Mouse (Mus musculus) forebrain, embryonic 12.5 days (tissue): ENCODE data around the gene Actn3. TPM values are rescaled to one million over a fixed set of nuclear protein-coding genes. Genes with fewer than 3 reads are reported as not detected.

Source experiments
- ATAC-seq: fragments of 200-750 bp; cut with Nextera tagmentation; 2 replicates; pipeline ENCODE4 v1.8.0; 2017; ENCODE audit warnings: moderate TSS enrichment; ENCODE audit not compliant: low FRiP score
- H3K27ac ChIP-seq: fragments of 300-500 bp; sonication (generic); 2 replicates; pipeline ENCODE4 v1.5.1; 2016; ENCODE audit warnings: mild to moderate bottlenecking
- H3K27me3 ChIP-seq: fragments of 300-500 bp; sonication (generic); 2 replicates; pipeline ENCODE4 v1.6.1; 2016; ENCODE audit warnings: mild to moderate bottlenecking
- H3K36me3 ChIP-seq: fragments of 300-500 bp; sonication (generic); replicated peaks from 2 replicates; pipeline ENCODE4 v1.6.1; 2016; ENCODE audit warnings: mild to moderate bottlenecking
- H3K4me1 ChIP-seq: fragments of 300-500 bp; sonication (generic); 2 replicates; pipeline ENCODE4 v1.6.1; 2016
- H3K4me2 ChIP-seq: fragments of 300-500 bp; sonication (generic); 2 replicates; pipeline ENCODE4 v1.6.1; 2016; ENCODE audit warnings: mild to moderate bottlenecking, moderate library complexity
- H3K4me3 ChIP-seq: fragments of 300-500 bp; sonication (generic); replicated peaks from 2 replicates; pipeline ENCODE4 v1.5.1; 2016; ENCODE audit warnings: mild to moderate bottlenecking
- H3K9ac ChIP-seq: fragments of 300-500 bp; sonication (generic); 2 replicates; pipeline ENCODE4 v1.6.1; 2016; ENCODE audit warnings: mild to moderate bottlenecking
- H3K9me3 ChIP-seq: fragments of 300-500 bp; sonication (generic); 2 replicates; pipeline ENCODE4 v1.6.1; 2016
- WGBS: fragments of 180-500 bp; shearing (Covaris S2); methylation state at CpG from one replicate; pipeline ENCODE4 v1.1.7; 2016; 5-methylcytosine and 5-hydroxymethylcytosine counted together
- polyA plus RNA-seq: library from polyadenylated mRNA; unstranded; fragments of >200 nt; fragmentation: Nextera tagmentation; extraction: Ambion mirVana; gene quantifications from 2 replicates; pipeline ENCODE4 v1.2.1, GENCODE M21; 2016

Actn3 gene
- polyA plus RNA-seq, 1 experiment from 2014 or later, result 1.3 TPM

DNA sequence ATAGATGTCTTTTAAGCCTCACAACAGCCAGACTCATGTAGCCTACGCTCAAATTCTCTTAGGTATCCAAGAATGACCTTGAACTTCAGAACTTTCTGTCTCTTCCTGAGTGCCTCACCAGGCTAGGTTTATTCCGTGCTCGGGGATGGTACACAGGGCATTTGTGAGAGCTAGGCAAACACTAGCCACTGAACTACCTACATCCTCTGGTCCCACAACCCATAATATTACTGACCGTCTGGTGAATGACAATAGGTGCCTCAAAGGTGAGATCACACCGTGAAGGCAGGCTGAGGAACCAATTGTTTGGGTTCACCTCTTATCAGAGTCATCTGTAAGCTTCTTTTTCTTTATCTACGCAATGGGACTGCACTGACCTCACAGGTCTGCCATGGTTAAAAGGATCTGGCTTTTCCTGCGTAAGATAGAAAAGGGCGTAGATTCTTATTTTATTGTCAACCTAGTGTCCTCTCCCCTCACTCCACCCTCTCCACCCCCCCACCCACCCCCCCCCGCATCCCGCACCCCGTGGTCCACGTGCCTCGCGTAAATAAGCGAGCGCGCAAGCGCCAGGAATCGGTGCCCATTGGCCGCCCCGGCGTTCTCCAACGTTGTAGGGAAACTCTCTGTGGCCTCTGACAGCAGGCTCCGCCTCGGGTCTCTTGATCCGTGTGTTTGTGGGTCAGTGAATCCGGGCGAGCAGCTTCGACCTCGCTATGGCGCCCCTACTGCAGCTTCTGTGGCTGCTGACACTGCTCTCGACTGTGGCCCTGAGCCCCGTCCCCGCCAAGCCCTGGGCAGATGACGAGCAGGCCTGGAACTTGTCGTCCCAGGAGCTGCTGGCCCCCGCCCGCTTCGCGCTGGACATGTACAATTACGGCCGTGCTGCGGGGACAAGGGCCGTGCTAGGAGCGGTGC, 22.9 kb downstream of the Actn3 start, which contains the start of gene Ctsf:
Gene Ctsf (plus strand): TSS at position 579 of the 918 bp plus-strand sequence.
- Histone ChIP-seq H3K4me1 (peaks cover 15% of the 10 kb centered on the region), H3K4me3 (peak within 1 kb of the TSS; percentile 59), H3K27ac (peak within 1 kb of the TSS; percentile 51; the same call in 1 of the 2 replicates), H3K9ac (peak within 1 kb of the TSS; percentile 65), H3K4me2 (peak within 1 kb of the TSS; percentile 99), H3K9me3 (no peaks in the 10 kb centered on the region), H3K36me3 (no peaks in the 10 kb centered on the region), H3K27me3 (peaks cover 12% of the 10 kb centered on the region; the same call in 1 of the 2 replicates)
- WGBS, result 4% methylated on average over 45 of the region's 45 CpGs
- ATAC-seq, result peak; percentile 89

DNA sequence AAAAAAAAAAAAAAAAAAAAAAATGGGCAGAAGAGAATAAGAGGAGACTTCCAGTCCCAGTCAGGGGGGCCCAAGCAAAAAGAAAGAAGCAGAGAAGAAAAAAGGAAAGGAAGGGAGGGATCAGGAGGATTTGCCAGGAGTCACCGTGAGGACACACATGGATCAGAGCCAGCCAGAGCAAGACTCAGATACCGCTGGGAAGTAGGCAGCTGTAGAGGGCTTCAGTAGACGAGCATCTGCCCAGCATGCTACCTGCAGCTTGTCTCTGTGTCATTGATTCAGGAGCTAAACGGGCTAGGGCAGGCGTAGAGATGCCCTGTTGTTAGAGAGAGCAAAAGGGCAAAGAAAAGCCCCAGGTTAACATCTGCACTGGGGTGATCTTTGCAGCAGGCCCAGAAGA, 27.4 kb downstream of the Actn3 start:
- Histone ChIP-seq H3K4me1 (peaks cover 7% of the 10 kb centered on the region), H3K27ac (no peak overlapping the region), H3K27me3 (no peaks in the 10 kb centered on the region; the same call in 1 of the 2 replicates), H3K9me3 (no peaks in the 10 kb centered on the region), H3K9ac (no peak overlapping the region), H3K4me2 (no peak overlapping the region), H3K36me3 (no peaks in the 10 kb centered on the region), H3K4me3 (no peak overlapping the region)
- WGBS, result 41% methylated on average over 5 of the region's 5 CpGs
- no peak for ATAC-seq

DNA sequence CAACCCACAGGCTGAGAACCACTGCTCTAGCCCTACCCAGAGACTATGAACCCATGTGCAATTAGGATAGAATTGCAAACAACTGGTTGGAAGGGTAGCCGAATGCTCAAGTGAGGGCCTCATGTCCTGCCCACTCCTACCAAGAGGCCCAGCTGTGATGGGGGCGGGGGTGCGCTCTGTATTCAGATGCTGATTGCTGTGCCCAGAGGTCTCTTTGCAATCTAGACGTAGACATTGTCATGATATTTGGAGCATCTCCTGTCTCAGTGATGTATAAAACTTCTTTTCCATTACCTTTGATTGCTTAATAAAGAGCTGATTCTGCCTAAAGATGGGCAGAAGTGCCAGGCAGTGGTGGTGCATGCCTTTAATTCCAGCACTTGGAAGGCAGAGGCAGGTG, 27.9 kb downstream of the Actn3 start:
- no peak overlapping the region for H3K4me3 ChIP-seq
- H3K9ac ChIP-seq, result no peak overlapping the region
- no peak overlapping the region for H3K27ac ChIP-seq
- no peak overlapping the region for H3K4me2 ChIP-seq
- ATAC-seq, result no peak
- no peaks in the 10 kb centered on the region; the same call in 1 of the 2 replicates for H3K27me3 ChIP-seq
- no peaks in the 10 kb centered on the region for H3K36me3 ChIP-seq
- H3K9me3 ChIP-seq, result no peaks in the 10 kb centered on the region
- H3K4me1 ChIP-seq, result peaks cover 5% of the 10 kb centered on the region; the same call in 1 of the 2 replicates
- 60% methylated on average over 4 of the region's 4 CpGs for WGBS

DNA sequence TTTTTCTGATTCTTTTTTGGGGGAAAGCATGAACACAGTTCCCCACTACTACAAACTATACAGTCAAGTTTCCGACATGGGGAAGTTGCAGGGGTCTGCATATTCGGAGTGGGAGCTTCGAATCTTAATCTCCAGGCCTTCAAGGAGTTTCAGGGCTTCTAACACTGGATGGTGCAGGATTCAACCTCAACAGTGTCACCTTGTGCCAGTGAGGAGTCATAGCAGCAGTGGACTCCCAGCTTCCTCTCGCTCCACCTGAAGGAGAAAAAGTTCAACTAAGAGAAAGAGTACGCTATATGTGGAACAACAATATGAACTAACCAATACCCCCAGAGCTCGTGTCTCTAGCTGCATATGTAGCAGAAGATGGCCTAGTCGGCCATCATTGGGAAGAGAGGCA, 30.2 kb downstream of the Actn3 start:
- ATAC-seq, result no peak
- H3K9ac ChIP-seq, result no peak overlapping the region
- no peaks in the 10 kb centered on the region for H3K9me3 ChIP-seq
- 42% methylated on average over 7 of the region's 7 CpGs for WGBS
- no peaks in the 10 kb centered on the region for H3K4me1 ChIP-seq
- no peak overlapping the region for H3K27ac ChIP-seq
- H3K4me2 ChIP-seq, result no peak overlapping the region
- peaks cover 7% of the 10 kb centered on the region for H3K27me3 ChIP-seq
- no peak overlapping the region for H3K4me3 ChIP-seq
- no peaks in the 10 kb centered on the region for H3K36me3 ChIP-seq

DNA sequence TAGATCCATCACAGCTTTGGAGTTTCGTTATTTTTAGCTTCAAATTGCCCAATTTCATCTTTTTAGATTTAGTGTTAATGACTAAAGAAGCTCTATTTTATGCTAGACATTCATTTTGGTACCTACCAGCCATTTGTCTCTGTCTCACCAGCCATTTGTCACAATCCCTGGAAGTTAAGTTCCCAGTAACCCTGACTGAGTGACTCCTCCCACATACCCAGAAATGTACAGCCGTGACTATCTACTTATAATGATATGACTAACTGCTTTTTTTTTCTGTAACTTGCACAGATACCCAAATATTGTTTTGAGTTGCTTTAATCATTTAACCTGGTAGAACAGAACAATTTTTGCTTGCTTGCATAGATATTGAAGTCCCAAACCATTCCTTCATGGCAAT, 31.9 kb downstream of the Actn3 start:
- Histone ChIP-seq H3K4me2 (no peak overlapping the region), H3K27ac (no peak overlapping the region), H3K36me3 (no peaks in the 10 kb centered on the region), H3K9me3 (no peaks in the 10 kb centered on the region), H3K4me3 (no peak overlapping the region), H3K4me1 (no peaks in the 10 kb centered on the region), H3K27me3 (peaks cover 23% of the 10 kb centered on the region), H3K9ac (no peak overlapping the region)
- WGBS, result 81% methylated on average over 2 of the region's 2 CpGs
- ATAC-seq, result no peak

DNA sequence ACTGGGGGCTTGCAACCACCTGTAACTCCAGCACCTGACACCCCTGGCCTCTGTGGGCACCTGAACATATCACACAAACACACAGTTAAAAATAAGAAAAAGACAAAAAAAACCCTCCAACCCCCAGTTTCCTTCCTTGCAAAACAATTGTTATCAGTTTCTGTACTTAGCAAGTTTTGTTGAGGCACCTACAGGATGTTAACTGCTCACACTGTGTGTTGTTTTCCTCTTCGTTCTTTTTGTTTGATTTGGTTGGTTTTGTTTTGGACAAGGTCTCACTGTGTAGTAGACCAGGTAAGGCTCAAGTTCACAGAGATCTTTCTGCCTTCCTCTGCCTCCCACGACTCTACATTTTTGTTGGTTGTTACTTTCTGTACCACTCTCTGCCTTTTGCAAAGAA, 35.1 kb downstream of the Actn3 start:
- 70% methylated on average over 2 of the region's 2 CpGs for WGBS
- H3K4me1 ChIP-seq, result peaks cover 18% of the 10 kb centered on the region
- no peak for ATAC-seq
- peaks cover 36% of the 10 kb centered on the region for H3K27me3 ChIP-seq
- H3K27ac ChIP-seq, result no peak overlapping the region
- H3K4me2 ChIP-seq, result no peak overlapping the region
- H3K9ac ChIP-seq, result no peak overlapping the region
- no peaks in the 10 kb centered on the region for H3K36me3 ChIP-seq
- H3K4me3 ChIP-seq, result no peak overlapping the region
- no peaks in the 10 kb centered on the region for H3K9me3 ChIP-seq

DNA sequence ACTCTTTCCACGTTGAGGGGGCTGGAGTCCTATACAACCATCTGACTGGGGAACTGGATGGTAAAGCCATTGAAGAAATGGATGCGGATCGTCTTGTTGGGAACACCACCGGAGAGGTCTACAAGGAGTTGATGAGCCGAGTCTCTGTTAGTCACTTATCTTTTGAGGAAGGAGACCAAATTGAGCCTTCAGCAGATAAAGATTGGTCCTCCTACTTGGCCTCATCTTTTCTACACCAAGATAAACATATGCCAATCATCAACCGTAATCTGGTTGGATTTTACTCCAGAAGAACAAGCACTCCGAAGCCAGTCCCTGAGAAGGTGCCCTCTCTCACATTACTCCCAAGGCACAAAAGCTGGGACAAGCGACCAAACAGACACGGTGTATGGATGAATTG, 36.9 kb downstream of the Actn3 start:
- Histone ChIP-seq H3K4me2 (no peak overlapping the region), H3K4me1 (peaks cover 18% of the 10 kb centered on the region), H3K4me3 (no peak overlapping the region), H3K36me3 (no peaks in the 10 kb centered on the region), H3K9ac (no peak overlapping the region), H3K9me3 (no peaks in the 10 kb centered on the region), H3K27ac (no peak overlapping the region), H3K27me3 (peaks cover 36% of the 10 kb centered on the region)
- 87% methylated on average over 9 of the region's 9 CpGs for WGBS
- no peak for ATAC-seq

DNA sequence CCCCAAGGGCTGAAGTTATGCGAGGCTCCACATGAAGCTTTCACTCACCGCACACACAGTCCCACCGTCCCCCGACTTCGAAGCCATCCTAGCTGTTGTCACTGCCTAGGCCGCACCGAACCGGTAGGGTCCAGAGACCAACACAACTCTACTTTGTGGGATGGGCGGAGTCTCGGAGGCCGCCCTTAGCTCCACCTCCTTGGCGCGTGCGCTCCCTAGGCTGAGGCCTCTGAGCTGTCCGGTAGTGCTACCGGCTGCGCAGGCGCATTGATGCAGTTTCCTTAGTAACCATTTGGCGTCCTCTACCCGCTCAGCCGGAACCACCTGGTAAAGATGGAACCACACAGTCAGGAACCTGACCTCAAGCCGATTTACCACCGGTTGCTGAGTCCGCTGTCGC, 38.6 kb downstream of the Actn3 start, which contains the start of the genes Ccs and Ccdc87:
Gene Ccs (minus strand): TSS at position 184 of the 400 bp plus-strand sequence.
Gene Ccdc87 (plus strand): TSS at position 218 of the 400 bp plus-strand sequence.
- Histone ChIP-seq H3K4me3 (peak within 1 kb of the TSS; percentile 60), H3K9ac (peak within 1 kb of the TSS; percentile 69), H3K4me1 (peaks cover 18% of the 10 kb centered on the region), H3K4me2 (peak within 1 kb of the TSS; percentile 82), H3K27ac (no peak within 1 kb of the TSS), H3K36me3 (no peaks in the 10 kb centered on the region), H3K9me3 (no peaks in the 10 kb centered on the region), H3K27me3 (peaks cover 36% of the 10 kb centered on the region)
- under 1% methylated on average over 25 of the region's 25 CpGs for WGBS
- ATAC-seq, result peak; percentile 99

DNA sequence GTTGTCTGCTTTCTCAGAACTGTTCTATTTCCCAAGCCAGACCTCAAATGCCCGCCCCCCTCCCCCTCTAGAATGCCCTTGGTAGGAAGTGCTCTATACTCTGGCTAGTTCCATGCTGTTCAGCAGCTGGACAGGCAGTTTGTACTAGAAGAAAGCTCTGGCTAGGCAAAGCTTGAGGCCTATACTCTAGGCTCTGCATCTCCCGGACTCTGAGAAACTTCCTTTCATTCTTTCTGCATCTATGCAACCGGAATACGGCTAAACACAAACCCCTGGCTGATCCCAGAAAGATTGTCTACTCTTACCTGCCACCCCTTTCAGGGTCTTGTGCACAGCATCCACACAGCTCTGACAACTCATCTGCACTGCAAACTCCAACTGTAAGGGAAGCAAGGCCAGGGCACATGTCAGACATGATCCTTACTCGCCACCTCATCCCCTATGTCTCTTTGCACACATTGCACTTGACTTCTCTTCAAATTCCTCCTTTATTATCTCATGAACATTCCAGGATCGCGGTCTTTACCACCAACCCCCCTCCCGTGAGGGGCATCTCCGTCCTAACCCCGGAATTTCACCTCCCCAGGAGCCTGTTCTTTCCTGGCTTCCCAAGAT, 39.1 kb downstream of the Actn3 start:
- no peak; the same call in 1 of the 2 replicates for ATAC-seq
- WGBS, result 36% methylated on average over 10 of the region's 10 CpGs
- Histone ChIP-seq H3K9me3 (no peaks in the 10 kb centered on the region), H3K4me3 (peak overlapping the region; percentile 60), H3K27ac (no peak overlapping the region), H3K27me3 (peaks cover 36% of the 10 kb centered on the region), H3K36me3 (no peaks in the 10 kb centered on the region), H3K9ac (peak overlapping the region; percentile 69), H3K4me2 (peak overlapping the region; percentile 82), H3K4me1 (peaks cover 18% of the 10 kb centered on the region)

DNA sequence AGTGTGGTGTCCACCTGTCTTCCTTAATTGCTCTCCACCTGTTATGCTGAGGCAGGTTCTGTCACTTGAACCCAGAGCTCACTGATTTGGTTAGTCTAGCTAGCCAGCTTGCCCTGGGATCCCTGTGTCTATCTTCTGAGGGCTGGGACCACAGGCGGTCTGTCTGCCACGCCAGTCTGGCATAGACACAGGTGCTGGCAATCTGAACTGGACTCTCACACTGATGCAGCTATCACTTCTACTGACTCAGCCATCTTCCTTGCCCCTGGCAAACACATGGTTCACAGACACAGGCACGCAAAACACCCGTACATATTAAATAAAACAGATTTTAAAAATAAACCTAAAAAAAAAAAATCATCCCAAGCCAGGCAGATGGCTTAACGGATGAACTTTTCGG, 40.7 kb downstream of the Actn3 start:
- H3K9ac ChIP-seq, result no peak overlapping the region
- no peak overlapping the region for H3K27ac ChIP-seq
- ATAC-seq, result no peak
- no peak overlapping the region for H3K4me2 ChIP-seq
- H3K27me3 ChIP-seq, result peaks cover 25% of the 10 kb centered on the region
- H3K4me3 ChIP-seq, result no peak overlapping the region
- no peaks in the 10 kb centered on the region for H3K9me3 ChIP-seq
- peaks cover 22% of the 10 kb centered on the region for H3K4me1 ChIP-seq
- H3K36me3 ChIP-seq, result peaks cover 6% of the 10 kb centered on the region; the same call in 1 of the 2 replicates
- 93% methylated on average over 6 of the region's 6 CpGs for WGBS

DNA sequence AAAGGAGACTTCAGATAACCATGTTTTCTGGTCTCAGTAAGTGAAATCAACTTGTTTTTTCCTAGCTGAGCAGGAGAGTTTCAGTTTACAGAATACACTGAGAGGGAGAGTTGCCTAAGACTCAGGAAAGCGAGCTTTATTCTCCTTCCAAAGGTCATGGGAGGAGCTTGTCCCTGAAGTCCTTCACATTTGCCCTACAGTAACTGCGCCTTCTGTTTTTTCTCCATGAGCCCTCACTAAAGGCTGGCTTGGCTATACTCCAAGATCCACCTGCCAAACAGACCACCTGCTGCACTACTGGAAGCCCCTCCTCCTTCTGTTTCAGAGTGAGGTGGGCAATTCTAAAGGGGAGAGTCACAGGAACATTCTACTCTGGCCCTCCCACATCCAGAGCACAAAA, 41.6 kb downstream of the Actn3 start:
- Histone ChIP-seq H3K27ac (no peak overlapping the region), H3K4me2 (no peak overlapping the region), H3K4me3 (no peak overlapping the region), H3K9me3 (no peaks in the 10 kb centered on the region), H3K9ac (no peak overlapping the region), H3K4me1 (peaks cover 22% of the 10 kb centered on the region), H3K36me3 (peaks cover 6% of the 10 kb centered on the region; the same call in 1 of the 2 replicates), H3K27me3 (peaks cover 16% of the 10 kb centered on the region)
- WGBS, result 75% methylated on average over 2 of the region's 2 CpGs
- ATAC-seq, result no peak

DNA sequence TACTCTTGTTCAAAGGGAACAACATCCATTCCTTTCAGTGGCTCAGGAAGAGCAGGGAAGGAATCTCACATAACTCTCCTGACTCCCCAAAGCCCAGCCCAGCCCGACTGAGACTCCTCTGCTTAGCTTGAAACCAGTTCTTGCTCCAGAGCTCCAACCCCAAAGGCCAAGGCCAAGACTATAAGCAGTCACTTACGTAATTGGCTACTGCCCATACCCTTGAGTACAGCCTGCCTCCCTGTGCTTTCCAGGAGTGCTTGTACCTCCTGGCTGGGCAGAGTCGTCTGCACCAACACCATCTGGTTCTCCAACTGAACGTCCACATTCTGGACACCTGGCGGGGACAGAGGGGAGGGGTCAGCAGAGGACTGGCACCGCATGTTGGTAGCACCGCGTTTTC, 43.7 kb downstream of the Actn3 start:
- no peak for ATAC-seq
- no peak overlapping the region for H3K9ac ChIP-seq
- no peaks in the 10 kb centered on the region for H3K9me3 ChIP-seq
- 91% methylated on average over 8 of the region's 8 CpGs for WGBS
- H3K27me3 ChIP-seq, result no peaks in the 10 kb centered on the region
- H3K4me1 ChIP-seq, result peaks cover 16% of the 10 kb centered on the region
- no peak overlapping the region for H3K4me2 ChIP-seq
- no peak overlapping the region for H3K4me3 ChIP-seq
- no peak overlapping the region for H3K27ac ChIP-seq
- peaks cover 9% of the 10 kb centered on the region for H3K36me3 ChIP-seq
